Mouse (Mus musculus) cerebellum, adult 2 months (tissue): ENCODE measurements around the gene Hs3st3b1.

Source experiments
- CTCF ChIP-seq: fragments of 200-500 bp; IDR thresholded peaks from 2 replicates; pipeline ENCODE4 v1.5.1; 2011; ENCODE audit warnings: low read depth, mild to moderate bottlenecking, control low read depth, low read length, moderate library complexity, borderline replicate concordance; ENCODE audit not compliant: insufficient read depth
- POLR2A ChIP-seq: fragments of 200-500 bp; IDR thresholded peaks from 2 replicates; pipeline ENCODE4 v1.6.1; 2011; ENCODE audit warnings: low read length, control low read depth, borderline replicate concordance; ENCODE audit not compliant: insufficient read depth

DNA sequence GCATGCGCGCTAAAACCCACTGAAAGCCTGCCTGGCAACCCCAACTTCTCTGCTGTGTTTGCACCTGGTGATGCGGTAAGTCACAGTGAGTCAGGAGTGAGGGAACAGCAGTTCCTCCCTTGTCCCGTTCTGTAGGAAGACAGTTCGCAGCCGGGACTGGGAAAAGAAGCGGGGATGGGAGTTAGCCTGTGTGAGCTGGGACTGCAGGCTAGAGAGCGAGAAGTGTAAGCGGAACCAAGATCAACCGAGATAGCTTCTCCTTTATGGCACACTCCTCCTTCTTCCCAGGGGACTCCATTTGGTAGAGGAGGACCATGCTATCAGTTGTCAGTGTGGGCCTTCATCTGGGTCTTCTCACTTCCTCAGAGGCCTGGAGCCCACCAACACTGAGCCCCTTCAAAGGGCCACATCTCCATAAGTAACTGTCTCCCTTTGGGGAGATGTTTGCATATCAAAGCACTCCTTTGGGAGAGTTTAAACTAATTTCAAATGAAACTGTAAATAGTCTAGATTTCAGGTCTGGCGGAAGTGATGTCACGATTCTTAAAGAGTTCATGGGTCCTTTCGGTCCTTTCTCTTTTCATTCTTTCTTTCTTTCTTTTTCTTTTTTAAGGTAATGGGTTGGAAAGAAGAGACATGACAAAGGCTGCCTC is 24.1 kb downstream of the Hs3st3b1 start:
- TF ChIP-seq CTCF (no peak), POLR2A (no peak)
